Mouse (Mus musculus): ENCODE measurements around the gene Col4a6. TPM values are rescaled to one million over a fixed set of nuclear protein-coding genes. Genes with fewer than 3 reads are reported as not detected.

Col4a6 gene
- polyA plus RNA-seq, 1 experiment: 1.5 TPM

GRCm38 (mm10) chrX:141149705-141150104 is 324.2 kb downstream of the Col4a6 start:
- no peak for TF ChIP-seq CTCF (IDR thresholded peaks at IDR 0.05; ENCODE audit: control insufficient read depth, insufficient read depth, insufficient replicate concordance, low read depth, low read length)
- TF ChIP-seq POLR2A (IDR thresholded peaks at IDR 0.05; ENCODE audit: control insufficient read depth, low read depth, low read length): no peak
- Histone ChIP-seq H3K27ac (ENCODE audit: control insufficient read depth, insufficient read depth, low read depth, low read length) (no peak overlapping the region), H3K4me1 (ENCODE audit: control insufficient read depth, insufficient read depth, low read length) (no peaks in the 10 kb centered on the region), H3K27me3 (ENCODE audit: control insufficient read depth, insufficient read depth, low read length) (no peaks in the 10 kb centered on the region), H3K4me3 (ENCODE audit: control insufficient read depth, low read depth, low read length) (no peak overlapping the region), H3K36me3 (ENCODE audit: control insufficient read depth, insufficient read depth, low read length) (no peaks in the 10 kb centered on the region)

Other genes starting within 250 kb of the Col4a6 start
- 2.8 TPM in 2 replicates for gene Col4a5, start 1.3 kb upstream of the Col4a6 start, polyA plus RNA-seq (2012; rRNA removed)